Mouse (Mus musculus) embryonic fibroblast, embryonic 13.5 days (primary cell): ENCODE measurements at regions not wholly inside any gene's neighbourhood (a gene's known extent, or its start where the extent isn't known, plus 50 kb on each side); places are given as distances from the start of the nearest gene placed in this dataset.

Source experiments
- CTCF ChIP-seq: IDR thresholded peaks from 2 replicates; pipeline ENCODE4 v1.5.1; 2011; ENCODE audit warnings: mild to moderate bottlenecking, control low read depth, low read length, moderate library complexity, borderline replicate concordance; ENCODE audit not compliant: insufficient read depth
- POLR2A ChIP-seq: IDR thresholded peaks from 2 replicates; pipeline ENCODE4 v1.6.1; 2011; ENCODE audit warnings: low read depth, mild to moderate bottlenecking, control low read depth, low read length, moderate library complexity

DNA sequence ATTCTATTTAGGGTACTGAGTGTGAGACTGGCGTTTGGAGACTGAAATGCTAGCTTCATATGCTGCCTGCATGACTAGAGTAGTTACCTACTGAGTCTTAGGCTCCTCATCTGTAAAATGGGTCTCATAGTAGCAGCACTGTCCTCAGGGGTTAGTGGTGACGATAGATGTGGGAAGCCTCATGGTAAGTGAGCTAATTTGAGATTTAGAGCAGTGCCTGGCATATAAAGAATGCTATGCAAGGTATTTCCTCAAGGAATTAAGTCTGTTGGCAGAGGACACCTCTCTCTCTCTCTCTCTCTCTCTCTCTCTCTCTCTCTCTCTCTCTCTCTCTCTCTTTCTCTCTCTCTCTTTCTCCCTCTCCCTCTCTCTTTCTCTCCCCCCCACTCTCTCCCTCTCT, 257.4 kb downstream of the 4933412E24Rik start:
- TF ChIP-seq POLR2A (no peak), CTCF (no peak)
